25 mouse cellular contexts compared by ENCODE assay signal in the genomic region with DNA sequence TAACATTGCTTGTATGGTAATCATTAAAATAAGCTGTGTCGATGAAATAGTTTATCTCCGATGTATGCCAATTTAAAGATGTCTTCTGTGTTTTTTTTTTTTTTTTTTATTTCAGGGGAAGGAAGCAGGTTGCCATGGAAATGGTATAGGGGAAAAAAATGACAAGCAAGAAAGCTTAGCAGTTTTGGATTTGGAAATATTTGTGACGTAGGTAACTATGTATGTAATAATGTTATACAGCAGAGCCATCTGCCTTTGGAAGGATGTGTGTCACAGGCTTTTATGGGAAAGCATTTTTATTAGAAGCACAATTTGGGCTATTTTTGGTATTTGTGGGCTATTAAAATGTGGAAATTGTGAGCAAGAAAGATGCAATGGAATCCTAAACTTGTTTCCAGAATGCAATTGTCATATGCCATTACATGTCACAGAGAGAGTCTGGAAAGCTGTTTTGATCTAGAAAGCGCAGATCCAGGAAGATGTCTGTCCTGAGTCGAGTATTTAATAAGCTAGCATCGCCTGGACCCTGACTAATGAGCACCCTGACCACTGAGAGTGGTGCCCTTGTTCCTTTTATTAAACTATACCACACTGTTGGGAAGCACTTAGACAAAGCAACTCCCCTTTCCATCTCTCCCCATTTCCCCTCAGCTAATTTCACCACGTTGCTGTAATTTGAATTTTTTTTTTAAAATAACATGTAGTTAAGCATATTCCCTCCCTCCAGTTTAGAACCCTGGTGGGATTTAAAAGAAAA. TPM values are rescaled to one million over a fixed set of nuclear protein-coding genes. Genes with fewer than 3 reads are reported as not detected.
DNase-seq lines count a peak whose midpoint lies in the region; ATAC-seq lines count a peak whose summit lies in the region.
"Had no signal": no experiment of that assay in that cellular context is flagged by ENCODE, and none has a peak within 500 bp of the region (broad histone marks: within the 10 kb centered on the region; RNA-seq: fewer than 3 reads in every experiment).

No protein-coding gene starts in this region.

- no peaks in the 10 kb centered on the region for H3K36me3 ChIP-seq in forebrain, embryonic 14.5 days (ENCODE audit: control insufficient read depth, insufficient read depth, low read length)
- H3K36me3 ChIP-seq in forebrain, embryonic 12.5 days (replicated peaks), result no peaks in the 10 kb centered on the region
- H3K36me3 ChIP-seq in hindbrain, embryonic 16.5 days (ENCODE audit: control insufficient read depth, insufficient read depth, low read length), result no peaks in the 10 kb centered on the region
- H3K36me3 ChIP-seq in hindbrain, embryonic 12.5 days, result no peaks in the 10 kb centered on the region
- H3K36me3 ChIP-seq in neural tube, embryonic 14.5 days (ENCODE audit: control insufficient read depth, insufficient read depth, low read length), result no peaks in the 10 kb centered on the region
- H3K36me3 ChIP-seq: heart, embryonic 13.5 days; kidney, embryonic 15.5 days; limb, embryonic 15.5 days; neural tube, embryonic 13.5 days; stomach, embryonic 15.5 days had no signal

- H3K27ac ChIP-seq in forebrain, embryonic 14.5 days (ENCODE audit: low read depth, low read length), result peak overlapping the region; percentile 76; the same call in 1 of the 2 replicates
- H3K27ac ChIP-seq in forebrain, embryonic 12.5 days, result no peak overlapping the region
- H3K27ac ChIP-seq in hindbrain, embryonic 16.5 days (ENCODE audit: low read depth, low read length), result 0 out of 2 replicates have a peak overlapping the region, but pooled peaks have one; percentile 31
- H3K27ac ChIP-seq in hindbrain, embryonic 12.5 days, result no peak overlapping the region
- H3K27ac ChIP-seq in neural tube, embryonic 14.5 days (ENCODE audit: low read depth, low read length), result 0 out of 2 replicates have a peak overlapping the region, but pooled peaks have one; percentile 7
- H3K27ac ChIP-seq: gastrocnemius, adult 2 months; heart, embryonic 13.5 days; kidney, embryonic 15.5 days; limb, embryonic 15.5 days; liver, embryonic 14.5 days; stomach, embryonic 15.5 days had no signal

- no peaks in the 10 kb centered on the region for H3K9me3 ChIP-seq in forebrain, embryonic 14.5 days (replicated peaks; ENCODE audit: control insufficient read depth, low read length)
- H3K9me3 ChIP-seq in forebrain, embryonic 12.5 days, result no peaks in the 10 kb centered on the region
- peaks cover 2% of the 10 kb centered on the region; the same call in 1 of the 2 replicates for H3K9me3 ChIP-seq in hindbrain, embryonic 16.5 days (ENCODE audit: control insufficient read depth, low read length)
- no peaks in the 10 kb centered on the region for H3K9me3 ChIP-seq in hindbrain, embryonic 12.5 days (replicated peaks)
- H3K9me3 ChIP-seq in neural tube, embryonic 14.5 days (ENCODE audit: control insufficient read depth, low read length), result no peaks in the 10 kb centered on the region
- H3K9me3 ChIP-seq: kidney, embryonic 15.5 days; limb, embryonic 15.5 days; neural tube, embryonic 13.5 days; stomach, embryonic 15.5 days had no signal

- no peak overlapping the region for H3K4me2 ChIP-seq in forebrain, embryonic 14.5 days (ENCODE audit: low read length)
- H3K4me2 ChIP-seq in forebrain, embryonic 12.5 days, result no peak overlapping the region
- no peak overlapping the region for H3K4me2 ChIP-seq in hindbrain, embryonic 16.5 days (ENCODE audit: low read length)
- no peak overlapping the region for H3K4me2 ChIP-seq in hindbrain, embryonic 12.5 days (replicated peaks)
- no peak overlapping the region for H3K4me2 ChIP-seq in neural tube, embryonic 14.5 days (ENCODE audit: low read depth, low read length)
- H3K4me2 ChIP-seq: heart, embryonic 13.5 days; kidney, embryonic 15.5 days; limb, embryonic 15.5 days; lung, embryonic 14.5 days; neural tube, embryonic 13.5 days; stomach, embryonic 15.5 days had no signal

- DNase-seq in forebrain, embryonic 14.5 days (ENCODE audit: low spot score), result peak; percentile 73
- no peak for DNase-seq in neural tube, embryonic 10.5 days (ENCODE audit: extremely low spot score, low spot score)
- peak; percentile 32 for DNase-seq in telencephalon, adult 2 months (ENCODE audit: low read depth, low spot score)
- no peak for DNase-seq in frontal cortex, postnatal 14 days (ENCODE audit: low spot score in 2 of 2)
- DNase-seq: adrenal gland, postnatal 25 days; cerebellum, adult 11-12 months; cerebellum, postnatal 14 days; gastrocnemius, adult 2 months; heart, postnatal 14 days; kidney, adult 11 months; kidney, postnatal 36 days; lung, embryonic 14.5 days; lung, postnatal 4 days; thymus, adult 18-20 months; thymus, postnatal 36 days had no signal

- no peak overlapping the region for H3K4me3 ChIP-seq in forebrain, embryonic 14.5 days (ENCODE audit: low read depth, low read length)
- no peak overlapping the region for H3K4me3 ChIP-seq in forebrain, embryonic 12.5 days (replicated peaks)
- H3K4me3 ChIP-seq in hindbrain, embryonic 16.5 days (ENCODE audit: low read length), result no peak overlapping the region
- no peak overlapping the region for H3K4me3 ChIP-seq in hindbrain, embryonic 12.5 days
- H3K4me3 ChIP-seq in neural tube, embryonic 14.5 days (ENCODE audit: low read depth, low read length), result no peak overlapping the region
- H3K4me3 ChIP-seq: gastrocnemius, adult 2 months; heart, embryonic 13.5 days; kidney, embryonic 15.5 days; limb, embryonic 15.5 days; neural tube, embryonic 13.5 days; stomach, embryonic 15.5 days had no signal

- ATAC-seq in forebrain, embryonic 14.5 days, result peak; percentile 59; the same call in 1 of the 2 replicates
- ATAC-seq in forebrain, embryonic 12.5 days (ENCODE audit: low FRiP score), result no peak
- ATAC-seq in hindbrain, embryonic 16.5 days, result no peak
- ATAC-seq in hindbrain, embryonic 12.5 days (ENCODE audit: low FRiP score), result no peak
- no peak for ATAC-seq in neural tube, embryonic 14.5 days (ENCODE audit: low read depth)

- 47% methylated on average over 7 of the region's 7 CpGs for WGBS in forebrain, embryonic 14.5 days
- WGBS in forebrain, embryonic 12.5 days, result 63% methylated on average over 7 of the region's 7 CpGs
- WGBS in hindbrain, embryonic 16.5 days, result 61% methylated on average over 7 of the region's 7 CpGs
- WGBS in hindbrain, embryonic 12.5 days, result 74% methylated on average over 7 of the region's 7 CpGs
- 72% methylated on average over 7 of the region's 7 CpGs for WGBS in neural tube, embryonic 14.5 days

- H3K9ac ChIP-seq in forebrain, embryonic 14.5 days (ENCODE audit: low read length), result no peak overlapping the region; the same call in 1 of the 2 replicates
- no peak overlapping the region for H3K9ac ChIP-seq in forebrain, embryonic 12.5 days
- H3K9ac ChIP-seq in hindbrain, embryonic 16.5 days (ENCODE audit: low read depth, low read length), result no peak overlapping the region
- no peak overlapping the region for H3K9ac ChIP-seq in hindbrain, embryonic 12.5 days
- no peak overlapping the region for H3K9ac ChIP-seq in neural tube, embryonic 14.5 days (replicated peaks; ENCODE audit: low read depth, low read length)
- H3K9ac ChIP-seq: heart, embryonic 13.5 days; kidney, embryonic 15.5 days; limb, embryonic 15.5 days; liver, embryonic 14.5 days; lung, embryonic 14.5 days; neural tube, embryonic 13.5 days; stomach, embryonic 15.5 days had no signal

- H3K4me1 ChIP-seq in forebrain, embryonic 14.5 days (ENCODE audit: control insufficient read depth, insufficient read depth, low read length), result peaks cover 9% of the 10 kb centered on the region
- peaks cover 8% of the 10 kb centered on the region; the same call in 1 of the 2 replicates for H3K4me1 ChIP-seq in forebrain, embryonic 12.5 days
- H3K4me1 ChIP-seq in hindbrain, embryonic 16.5 days (ENCODE audit: control insufficient read depth, insufficient read depth, low read depth, low read length), result peaks cover 8% of the 10 kb centered on the region
- H3K4me1 ChIP-seq in hindbrain, embryonic 12.5 days, result 0 out of 2 replicates have a peak, but pooled peaks cover 4% of the 10 kb centered on the region
- 0 out of 2 replicates have a peak, but pooled peaks cover 4% of the 10 kb centered on the region for H3K4me1 ChIP-seq in neural tube, embryonic 14.5 days (ENCODE audit: control insufficient read depth, insufficient read depth, low read length)
- H3K4me1 ChIP-seq: heart, embryonic 13.5 days; stomach, embryonic 15.5 days had no signal

- H3K27me3 ChIP-seq in forebrain, embryonic 14.5 days (replicated peaks; ENCODE audit: control insufficient read depth, insufficient read depth, low read length), result no peaks in the 10 kb centered on the region
- no peaks in the 10 kb centered on the region for H3K27me3 ChIP-seq in forebrain, embryonic 12.5 days
- no peaks in the 10 kb centered on the region for H3K27me3 ChIP-seq in hindbrain, embryonic 16.5 days (replicated peaks; ENCODE audit: control insufficient read depth, insufficient read depth, low read length)
- no peaks in the 10 kb centered on the region for H3K27me3 ChIP-seq in hindbrain, embryonic 12.5 days
- H3K27me3 ChIP-seq in neural tube, embryonic 14.5 days (ENCODE audit: control insufficient read depth, insufficient read depth, low read length), result no peaks in the 10 kb centered on the region
- H3K27me3 ChIP-seq: heart, embryonic 13.5 days; kidney, embryonic 15.5 days; limb, embryonic 15.5 days; neural tube, embryonic 13.5 days; stomach, embryonic 15.5 days had no signal

RNA-seq across cellular contexts. Expression of a gene that starts 58.8 kb away (rescaled TPM):
- polyA plus RNA-seq in forebrain, embryonic 14.5 days (2014; fragmentation: Nextera tagmentation; extraction: Ambion mirVana), result 5.8 and 10.3 TPM in 2 replicates
- 3.1 and 3.8 TPM in 2 replicates for polyA plus RNA-seq in forebrain, embryonic 12.5 days (2016; fragmentation: Nextera tagmentation; extraction: Ambion mirVana)
- 2.5 and 2.7 TPM in 2 replicates for polyA plus RNA-seq in hindbrain, embryonic 16.5 days (2015; fragmentation: Nextera tagmentation; extraction: Ambion mirVana)
- 2.4 and 3.9 TPM in 2 replicates for polyA plus RNA-seq in hindbrain, embryonic 12.5 days (2016; fragmentation: Nextera tagmentation; extraction: Ambion mirVana)
- polyA plus RNA-seq in neural tube, embryonic 14.5 days (2014; fragmentation: Nextera tagmentation; extraction: Ambion mirVana), result 4.7 TPM in 2 replicates
- polyA plus RNA-seq: liver, embryonic 14.5 days had no signal

Comparison
In these comparisons a context has a peak if more than half of its experiments do, and no peak if none do; other contexts are left out.
1. H3K27ac ChIP-seq: peak in forebrain, embryonic 14.5 days (single experiment), hindbrain, embryonic 16.5 days (single experiment) and neural tube, embryonic 14.5 days (single experiment); none in forebrain, embryonic 12.5 days (single experiment) and hindbrain, embryonic 12.5 days (single experiment).
2. DNase-seq: peak in forebrain, embryonic 14.5 days (single experiment) and telencephalon, adult 2 months (single experiment); none in neural tube, embryonic 10.5 days (single experiment) and frontal cortex, postnatal 14 days (0 of 2).